Comparison of ENCODE assay signal across 8 mouse cellular contexts in genomic region chr10:99261151-99261635, GRCm38 (mm10). TPM values are rescaled to one million over a fixed set of nuclear protein-coding genes. Genes with fewer than 3 reads are reported as not detected.
A peak's percentile ranks its signal among the peaks of the same experiment; 100 is the strongest.
DNase-seq lines count a peak whose midpoint lies in the region; ATAC-seq lines count a peak whose summit lies in the region.

No protein-coding gene starts in this region.

- H3K4me2 ChIP-seq in heart, embryonic 15.5 days = peak overlapping the region; percentile 91
- peak overlapping the region; percentile 89 for H3K4me2 ChIP-seq in embryonic facial prominence, embryonic 15.5 days (replicated peaks)

- peak overlapping the region; percentile 97 for H3K27ac ChIP-seq in heart, embryonic 15.5 days
- peak overlapping the region; percentile 98 for H3K27ac ChIP-seq in embryonic facial prominence, embryonic 15.5 days (replicated peaks)
- H3K27ac ChIP-seq in macrophage = peak overlapping the region; percentile 99

- peak overlapping the region; percentile 80 for H3K9ac ChIP-seq in heart, embryonic 15.5 days
- H3K9ac ChIP-seq in embryonic facial prominence, embryonic 15.5 days = peak overlapping the region; percentile 80

- WGBS in heart, embryonic 15.5 days = 0% methylated on average over 30 of the region's 30 CpGs
- WGBS in embryonic facial prominence, embryonic 15.5 days = under 1% methylated on average over 30 of the region's 30 CpGs
- WGBS in macrophage (ENCODE audit: missing documents) = under 1% methylated on average over 26 of the region's 30 CpGs

- H3K4me1 ChIP-seq in heart, embryonic 15.5 days (replicated peaks) = peaks cover 9% of the 10 kb centered on the region
- H3K4me1 ChIP-seq in embryonic facial prominence, embryonic 15.5 days = peaks cover 27% of the 10 kb centered on the region

- H3K79me2 ChIP-seq in macrophage (ENCODE audit: inconsistent target) = peaks cover 32% of the 10 kb centered on the region

- DNase-seq in heart, adult 9 months (ENCODE audit: low spot score in 2 of 2) = no peak
- peak; percentile 54 for DNase-seq in adipocyte (ENCODE audit: low spot score)
- DNase-seq in layer of hippocampus, adult 18-20 months (ENCODE audit: low spot score in 2 of 2) = peak; percentile 86 to 93
- peak; percentile 83 to 87 for DNase-seq in right cerebral cortex, postnatal 36 days (ENCODE audit: low spot score in 2 of 2)
- DNase-seq in adrenal gland, adult (ENCODE audit: inconsistent age in 2 of 2, low spot score in 1 of 2) = no peak

- H3K4me3 ChIP-seq in heart, embryonic 15.5 days = peak overlapping the region; percentile 74
- H3K4me3 ChIP-seq in embryonic facial prominence, embryonic 15.5 days (replicated peaks) = peak overlapping the region; percentile 70
- peak overlapping the region; percentile 60 for H3K4me3 ChIP-seq in macrophage (ENCODE audit: inconsistent target)

- peak; percentile 9; the same call in 1 of the 2 replicates for ATAC-seq in heart, embryonic 15.5 days (replicated peaks; ENCODE audit: insufficient number of reproducible peaks, insufficient read depth, low FRiP score, low read depth)
- ATAC-seq in embryonic facial prominence, embryonic 15.5 days (ENCODE audit: insufficient number of reproducible peaks, low FRiP score, low TSS enrichment, low read depth) = peak; percentile 0; the same call in 1 of the 2 replicates

- no peaks in the 10 kb centered on the region for H3K9me3 ChIP-seq in heart, embryonic 15.5 days (replicated peaks)
- H3K9me3 ChIP-seq in embryonic facial prominence, embryonic 15.5 days (replicated peaks) = no peaks in the 10 kb centered on the region

- no peaks in the 10 kb centered on the region for H3K27me3 ChIP-seq in heart, embryonic 15.5 days
- no peaks in the 10 kb centered on the region for H3K27me3 ChIP-seq in embryonic facial prominence, embryonic 15.5 days

- H3K36me3 ChIP-seq in heart, embryonic 15.5 days = no peaks in the 10 kb centered on the region
- no peaks in the 10 kb centered on the region for H3K36me3 ChIP-seq in embryonic facial prominence, embryonic 15.5 days
- no peaks in the 10 kb centered on the region for H3K36me3 ChIP-seq in macrophage (ENCODE audit: inconsistent target)

RNA-seq across cellular contexts. Expression of gene Dusp6, which starts 1.8 kb away (rescaled TPM):
- polyA plus RNA-seq in heart, embryonic 15.5 days (2015; fragmentation: Nextera tagmentation; extraction: Ambion mirVana) = 34.9 and 40.4 TPM in 2 replicates
- 65.2 and 68.1 TPM in 2 replicates for polyA plus RNA-seq in embryonic facial prominence, embryonic 15.5 days (2015; fragmentation: Nextera tagmentation; extraction: Ambion mirVana)
- 10 to 100 TPM; 80.3 to 83.0 TPM for total RNA-seq in layer of hippocampus, adult 18-20 months (2021)
- total RNA-seq in macrophage (2018; cell fraction: chromatin; rRNA removed) = 10 to 100 TPM in 5 of 26 experiments, 1 to 10 TPM in 18, under 1 TPM in 3; 0.54 to 35.4 (median 3.9) TPM
- total RNA-seq in macrophage (2018; cell fraction: cytosol; rRNA removed) = 10 to 100 TPM in 15 of 26 experiments, 1 to 10 TPM in 11; 1.7 to 21.0 (median 10.7) TPM
- total RNA-seq in macrophage (2018; cell fraction: nucleus; rRNA removed) = 100 to 1,000 TPM in 1 of 26 experiments, 10 to 100 TPM in 6, 1 to 10 TPM in 19; 1.8 to 134 (median 8.0) TPM
- 5.0 to 150 TPM (median 6.0 TPM) in 3 replicates for polyA plus RNA-seq in macrophage (2018)

Comparison
In these comparisons a context has a peak if more than half of its experiments do, and no peak if none do; other contexts are left out.
1. DNase-seq: peak in adipocyte (single experiment), layer of hippocampus, adult 18-20 months (2 of 2) and right cerebral cortex, postnatal 36 days (2 of 2); none in heart, adult 9 months (0 of 2) and adrenal gland, adult (0 of 2).
2. Peak in every context shown above with its lines, with median percentiles within 50 percentile points of each other: H3K27ac ChIP-seq and H3K4me3 ChIP-seq.